Comparison of ENCODE assay signal across 19 mouse cellular contexts in genomic region chr6:32754524-32754923, GRCm38 (mm10).
A peak's percentile ranks its signal among the peaks of the same experiment; 100 is the strongest.
DNase-seq lines count a peak whose midpoint lies in the region; ATAC-seq and TF ChIP-seq lines count a peak whose summit lies in the region.
"Had no signal": no experiment of that assay in that cellular context is flagged by ENCODE, and none has a peak within 500 bp of the region (broad histone marks: within the 10 kb centered on the region; RNA-seq: fewer than 3 reads in every experiment).

No protein-coding gene starts in this region.

- H3K4me2 ChIP-seq in midbrain, embryonic 16.5 days (ENCODE audit: low read length) = no peak overlapping the region
- H3K4me2 ChIP-seq: embryonic facial prominence, embryonic 13.5 days; intestine, embryonic 15.5 days; limb, embryonic 15.5 days; midbrain, embryonic 13.5 days had no signal

- no peaks in the 10 kb centered on the region for H3K27me3 ChIP-seq in midbrain, embryonic 16.5 days (ENCODE audit: control insufficient read depth, insufficient read depth, low read depth, low read length)
- H3K27me3 ChIP-seq: embryonic facial prominence, embryonic 13.5 days; intestine, embryonic 15.5 days; limb, embryonic 15.5 days; midbrain, embryonic 13.5 days had no signal

- peak; percentile 74 for DNase-seq in gastrocnemius, adult 18-20 months (ENCODE audit: low spot score)
- DNase-seq in gastrocnemius, postnatal 36 days = no peak
- DNase-seq in layer of hippocampus, adult 2 months (ENCODE audit: low spot score in 2 of 2) = peak; percentile 27 to 29
- no peak for DNase-seq in layer of hippocampus, postnatal 25 days (ENCODE audit: extremely low spot score in 1 of 2, low spot score in 1 of 2)
- peak; percentile 21 for DNase-seq in adipocyte (ENCODE audit: low spot score)
- DNase-seq in gastrocnemius, postnatal 25 days = peak; percentile 28
- no peak for DNase-seq in thymus, postnatal 4 days
- DNase-seq: adrenal gland, adult 8-10 months; B cell, adult 2 months; liver, postnatal 0 days; lung, postnatal 4 days; thymus, adult 2 months had no signal

- H3K9ac ChIP-seq in midbrain, embryonic 16.5 days (ENCODE audit: low read depth, low read length) = no peak overlapping the region
- H3K9ac ChIP-seq: embryonic facial prominence, embryonic 13.5 days; intestine, embryonic 15.5 days; limb, embryonic 15.5 days; liver, postnatal 0 days; midbrain, embryonic 13.5 days had no signal

- H3K4me1 ChIP-seq in midbrain, embryonic 16.5 days (ENCODE audit: control insufficient read depth, insufficient read depth, low read length) = no peaks in the 10 kb centered on the region
- H3K4me1 ChIP-seq: embryonic facial prominence, embryonic 13.5 days; intestine, embryonic 15.5 days; limb, embryonic 15.5 days; midbrain, embryonic 13.5 days had no signal

- 88% methylated on average over 10 of the region's 10 CpGs for WGBS in midbrain, embryonic 16.5 days

- no peaks in the 10 kb centered on the region for H3K36me3 ChIP-seq in midbrain, embryonic 16.5 days (ENCODE audit: control insufficient read depth, insufficient read depth, low read length)
- H3K36me3 ChIP-seq: embryonic facial prominence, embryonic 13.5 days; intestine, embryonic 15.5 days; limb, embryonic 15.5 days; midbrain, embryonic 13.5 days had no signal

- TF ChIP-seq CTCF in layer of hippocampus, adult 2 months (conservative IDR thresholded peaks at IDR 0.05) = no peak

- no peaks in the 10 kb centered on the region for H3K9me3 ChIP-seq in midbrain, embryonic 16.5 days (replicated peaks; ENCODE audit: control insufficient read depth, low read length, poor library complexity, severe bottlenecking)
- H3K9me3 ChIP-seq: intestine, embryonic 15.5 days; limb, embryonic 15.5 days; midbrain, embryonic 13.5 days had no signal

- ATAC-seq in midbrain, embryonic 16.5 days = no peak
- ATAC-seq: intestine, embryonic 15.5 days; liver, postnatal 0 days; midbrain, embryonic 13.5 days had no signal

- H3K27ac ChIP-seq in layer of hippocampus, adult 2 months = no peak overlapping the region
- H3K27ac ChIP-seq in midbrain, embryonic 16.5 days (ENCODE audit: low read length) = no peak overlapping the region
- H3K27ac ChIP-seq: embryonic facial prominence, embryonic 13.5 days; heart, adult 2 months; intestine, embryonic 15.5 days; kidney, postnatal 0 days; limb, embryonic 15.5 days; midbrain, embryonic 13.5 days had no signal

- intact Hi-C loops in gastrocnemius, postnatal 36 days (cut with DNase I) = no loop called here

- H3K4me3 ChIP-seq in layer of hippocampus, adult 2 months = no peak overlapping the region
- no peak overlapping the region for H3K4me3 ChIP-seq in midbrain, embryonic 16.5 days (ENCODE audit: low read depth, low read length)
- H3K4me3 ChIP-seq: embryonic facial prominence, embryonic 13.5 days; heart, adult 2 months; intestine, embryonic 15.5 days; limb, embryonic 15.5 days; midbrain, embryonic 13.5 days had no signal

Comparison
In these comparisons a context has a peak if more than half of its experiments do, and no peak if none do; other contexts are left out.
1. DNase-seq: peak in gastrocnemius, adult 18-20 months (single experiment), layer of hippocampus, adult 2 months (2 of 2), adipocyte (single experiment) and gastrocnemius, postnatal 25 days (single experiment); none in gastrocnemius, postnatal 36 days (0 of 2), layer of hippocampus, postnatal 25 days (0 of 2) and thymus, postnatal 4 days (single experiment).